Mouse (Mus musculus): Measurements from ENCODE around the gene Ube2e3. TPM values are rescaled to one million over a fixed set of nuclear protein-coding genes. Genes with fewer than 3 reads are reported as not detected.
A peak's percentile ranks its signal among the peaks of the same experiment; 100 is the strongest.

The Ube2e3 gene
- polyA plus RNA-seq, 1 experiment, result 12.7 TPM

DNA sequence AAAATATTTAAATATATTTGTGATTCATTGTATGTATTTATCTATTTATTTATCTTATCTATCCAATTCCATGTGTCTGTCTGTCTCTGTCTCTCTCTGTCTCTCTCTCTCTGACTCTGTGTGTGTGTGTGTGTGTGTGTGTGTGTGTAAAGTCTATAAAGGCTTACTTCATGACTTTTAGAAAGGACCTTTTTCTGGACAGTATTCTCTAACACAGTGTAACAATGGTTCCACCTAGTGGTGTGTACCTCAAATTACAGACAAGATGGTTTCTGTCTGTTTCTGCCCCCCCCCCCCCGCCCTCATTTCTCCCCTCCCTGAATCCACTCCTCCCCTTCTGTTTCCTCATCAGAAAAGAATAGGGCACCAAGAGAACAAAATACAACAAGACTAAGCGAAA, 46.9 kb downstream of the Ube2e3 start:
- Histone ChIP-seq H3K27me3 (ENCODE audit: control insufficient read depth, insufficient read depth, low read length) (no peaks in the 10 kb centered on the region), H3K4me1 (ENCODE audit: control insufficient read depth, insufficient read depth, insufficient read length) (no peaks in the 10 kb centered on the region), H3K27ac (ENCODE audit: insufficient read depth, low read length) (no peak overlapping the region), H3K36me3 (ENCODE audit: control insufficient read depth, insufficient read depth, low read length) (no peaks in the 10 kb centered on the region), H3K4me3 (ENCODE audit: extremely low read depth, insufficient read depth, insufficient read length) (no peak overlapping the region)
- no peak for DNase-seq (ENCODE audit: low read depth in 1 of 2, low spot score in 2 of 2)
- WGBS, result 75% methylated on average over 2 of the region's 2 CpGs
- no peak for TF ChIP-seq POLR2A (IDR thresholded peaks at IDR 0.05; ENCODE audit: low read depth, low read length)
- TF ChIP-seq CTCF (IDR thresholded peaks at IDR 0.05; ENCODE audit: extremely low read depth, insufficient read depth, insufficient read length, insufficient replicate concordance), result no peak

DNA sequence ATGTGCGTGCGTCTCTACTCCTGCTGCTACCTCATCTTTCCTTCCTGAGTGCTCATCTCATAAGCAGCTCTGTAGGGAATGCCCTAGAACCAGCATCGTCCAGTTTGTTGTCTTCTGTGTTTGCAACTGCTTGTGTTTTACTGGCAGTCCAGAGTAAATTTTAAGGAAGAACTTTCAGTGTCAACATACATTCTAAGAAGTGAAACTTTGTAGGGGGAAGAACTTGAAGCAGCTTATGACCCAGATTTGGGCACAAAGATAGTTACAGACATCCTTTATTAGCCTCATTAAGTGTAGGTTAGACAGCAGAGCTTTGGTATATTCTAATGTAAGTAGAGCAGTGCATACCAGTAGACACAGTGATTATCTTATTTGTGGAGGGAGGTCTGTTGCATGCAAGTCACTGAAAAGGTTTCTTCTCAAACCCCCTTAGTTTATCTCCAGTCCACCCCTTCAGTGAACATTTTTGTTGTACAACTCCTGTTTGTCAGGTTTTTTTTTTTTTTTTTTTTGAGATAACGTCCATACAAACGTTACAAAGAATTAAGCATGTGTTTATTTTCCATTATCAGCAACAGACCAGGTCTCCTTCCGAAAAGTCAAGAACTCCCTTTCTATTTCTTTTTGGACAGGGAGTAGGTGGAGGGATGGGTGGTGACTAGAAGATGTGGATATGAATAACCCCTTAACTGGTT, 55.2 kb downstream of the Ube2e3 start:
- DNase-seq (ENCODE audit: low read depth in 1 of 2, low spot score in 2 of 2), result no peak
- Histone ChIP-seq H3K27ac (ENCODE audit: insufficient read depth, low read length) (no peak overlapping the region), H3K4me1 (ENCODE audit: control insufficient read depth, insufficient read depth, insufficient read length) (peaks cover 6% of the 10 kb centered on the region), H3K27me3 (ENCODE audit: control insufficient read depth, insufficient read depth, low read length) (no peaks in the 10 kb centered on the region), H3K36me3 (ENCODE audit: control insufficient read depth, insufficient read depth, low read length) (no peaks in the 10 kb centered on the region), H3K4me3 (ENCODE audit: extremely low read depth, insufficient read depth, insufficient read length) (no peak overlapping the region)
- TF ChIP-seq CTCF (IDR thresholded peaks at IDR 0.05; ENCODE audit: extremely low read depth, insufficient read depth, insufficient read length, insufficient replicate concordance) (no peak), POLR2A (IDR thresholded peaks at IDR 0.05; ENCODE audit: low read depth, low read length) (no peak)
- 82% methylated on average over 6 of the region's 6 CpGs for WGBS

DNA sequence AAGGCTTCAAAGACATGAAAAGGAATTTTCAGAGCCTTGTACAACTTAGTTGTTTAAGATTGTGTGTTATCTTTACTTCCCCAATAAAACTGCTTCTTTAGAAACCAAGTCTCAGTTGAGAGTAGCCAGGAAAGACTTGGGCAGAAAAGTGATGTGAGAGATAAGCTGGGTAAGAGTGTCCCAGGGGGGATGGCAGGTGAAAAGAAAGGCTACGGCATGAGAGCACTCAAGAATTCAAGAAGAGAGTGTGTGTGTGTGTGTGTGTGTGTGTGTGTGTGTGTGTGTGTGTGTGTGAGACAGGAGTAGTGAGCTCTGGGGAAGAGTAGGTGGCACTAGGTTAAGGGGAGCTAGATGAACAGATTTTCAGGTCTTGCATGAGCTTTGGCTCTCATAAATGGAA, 57.9 kb downstream of the Ube2e3 start:
- Histone ChIP-seq H3K27ac (ENCODE audit: insufficient read depth, low read length) (no peak overlapping the region), H3K27me3 (ENCODE audit: control insufficient read depth, insufficient read depth, low read length) (no peaks in the 10 kb centered on the region), H3K4me3 (ENCODE audit: extremely low read depth, insufficient read depth, insufficient read length) (no peak overlapping the region), H3K4me1 (ENCODE audit: control insufficient read depth, insufficient read depth, insufficient read length) (peaks cover 6% of the 10 kb centered on the region), H3K36me3 (ENCODE audit: control insufficient read depth, insufficient read depth, low read length) (no peaks in the 10 kb centered on the region)
- 47% methylated on average over 1 of the region's 1 CpGs for WGBS
- no peak for TF ChIP-seq POLR2A (IDR thresholded peaks at IDR 0.05; ENCODE audit: low read depth, low read length)
- no peak for TF ChIP-seq CTCF (IDR thresholded peaks at IDR 0.05; ENCODE audit: extremely low read depth, insufficient read depth, insufficient read length, insufficient replicate concordance)
- no peak for DNase-seq (ENCODE audit: low read depth in 1 of 2, low spot score in 2 of 2)

DNA sequence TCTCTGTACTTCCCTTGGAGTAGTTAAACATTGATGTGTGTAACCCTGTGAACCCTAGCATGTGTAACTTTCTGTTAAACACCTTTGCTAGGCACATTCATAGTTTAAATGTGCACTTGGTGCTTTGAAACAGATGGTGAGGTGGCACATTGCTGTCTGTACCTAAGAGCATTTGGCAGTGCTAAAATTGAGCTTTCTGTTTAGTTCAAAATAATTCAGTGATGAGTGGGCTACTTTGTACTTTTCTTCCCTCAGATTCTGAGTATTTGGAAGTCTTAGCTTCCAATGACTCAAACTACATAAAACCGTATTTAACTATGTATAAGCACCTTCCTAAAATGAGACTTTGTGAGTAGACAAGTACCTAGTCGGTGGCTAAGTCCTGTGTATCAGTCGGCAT, 59.7 kb downstream of the Ube2e3 start:
- whole genome bisulfite sequencing, result 91% methylated on average over 3 of the region's 3 CpGs

DNA sequence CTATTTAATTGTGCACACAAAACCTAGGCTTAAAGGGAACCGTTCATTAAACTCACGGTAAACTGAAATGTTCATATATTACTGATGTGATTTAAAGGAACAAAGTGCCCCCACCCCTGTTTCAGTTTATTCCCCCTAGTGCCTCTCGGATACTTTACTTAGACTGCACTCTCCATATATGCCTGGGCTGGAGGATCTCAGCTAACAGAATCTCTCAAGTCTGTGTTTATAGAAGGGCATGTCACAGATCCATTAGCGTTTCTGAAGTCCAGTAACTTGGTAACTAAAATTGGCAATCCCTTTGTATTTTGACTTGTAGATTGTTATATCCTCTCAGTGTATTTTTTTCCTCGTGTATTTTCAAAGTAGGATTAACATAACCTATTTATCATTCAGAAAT, 60.2 kb downstream of the Ube2e3 start:
- peaks cover 4% of the 10 kb centered on the region; the same call in 1 of the 2 replicates for H3K4me1 ChIP-seq (ENCODE audit: control insufficient read depth, insufficient read depth, insufficient read length)
- no peak overlapping the region for H3K4me3 ChIP-seq (ENCODE audit: extremely low read depth, insufficient read depth, insufficient read length)
- no peaks in the 10 kb centered on the region for H3K36me3 ChIP-seq (ENCODE audit: control insufficient read depth, insufficient read depth, low read length)
- no peak for DNase-seq (ENCODE audit: low read depth in 1 of 2, low spot score in 2 of 2)
- H3K27me3 ChIP-seq (ENCODE audit: control insufficient read depth, insufficient read depth, low read length), result no peaks in the 10 kb centered on the region
- TF ChIP-seq POLR2A (IDR thresholded peaks at IDR 0.05; ENCODE audit: low read depth, low read length), result no peak
- no peak for TF ChIP-seq CTCF (IDR thresholded peaks at IDR 0.05; ENCODE audit: extremely low read depth, insufficient read depth, insufficient read length, insufficient replicate concordance)
- no peak overlapping the region for H3K27ac ChIP-seq (ENCODE audit: insufficient read depth, low read length)
- 86% methylated on average over 5 of the region's 5 CpGs for WGBS

More for the DNA sequence above, 59.7 kb downstream of the Ube2e3 start:
- no peak overlapping the region for H3K27ac ChIP-seq (ENCODE audit: insufficient read depth, low read length)
- H3K4me3 ChIP-seq (ENCODE audit: extremely low read depth, insufficient read depth, insufficient read length), result no peak overlapping the region
- peaks cover 6% of the 10 kb centered on the region for H3K4me1 ChIP-seq (ENCODE audit: control insufficient read depth, insufficient read depth, insufficient read length)
- H3K36me3 ChIP-seq (ENCODE audit: control insufficient read depth, insufficient read depth, low read length), result no peaks in the 10 kb centered on the region
- DNase-seq (ENCODE audit: low read depth in 1 of 2, low spot score in 2 of 2), result no peak
- no peak for TF ChIP-seq CTCF (IDR thresholded peaks at IDR 0.05; ENCODE audit: extremely low read depth, insufficient read depth, insufficient read length, insufficient replicate concordance)
- TF ChIP-seq POLR2A (IDR thresholded peaks at IDR 0.05; ENCODE audit: low read depth, low read length), result no peak
- H3K27me3 ChIP-seq (ENCODE audit: control insufficient read depth, insufficient read depth, low read length), result no peaks in the 10 kb centered on the region

DNA sequence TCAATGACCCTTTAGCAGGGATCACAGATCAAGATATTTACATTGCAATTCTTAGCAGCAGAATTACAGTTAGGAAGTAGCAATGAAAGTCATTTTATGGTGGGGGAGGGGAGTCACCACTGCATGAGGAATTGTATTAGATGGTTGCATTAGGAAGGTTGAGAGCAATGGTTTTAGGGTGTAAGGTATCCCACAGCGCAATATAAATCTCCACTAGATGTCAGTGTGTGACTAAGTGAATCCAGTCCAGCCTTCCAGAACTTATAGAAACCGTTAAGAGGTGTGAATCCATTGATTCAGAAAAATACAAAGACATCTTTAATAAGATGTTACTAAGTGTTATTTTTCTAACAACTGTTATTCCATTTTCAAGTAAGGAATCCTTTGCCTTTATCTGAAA, 63.4 kb downstream of the Ube2e3 start:
- Histone ChIP-seq H3K4me1 (ENCODE audit: control insufficient read depth, insufficient read depth, insufficient read length) (no peaks in the 10 kb centered on the region), H3K36me3 (ENCODE audit: control insufficient read depth, insufficient read depth, low read length) (no peaks in the 10 kb centered on the region), H3K4me3 (ENCODE audit: extremely low read depth, insufficient read depth, insufficient read length) (no peak overlapping the region), H3K27me3 (ENCODE audit: control insufficient read depth, insufficient read depth, low read length) (no peaks in the 10 kb centered on the region), H3K27ac (ENCODE audit: insufficient read depth, low read length) (no peak overlapping the region)
- TF ChIP-seq POLR2A (IDR thresholded peaks at IDR 0.05; ENCODE audit: low read depth, low read length) (no peak), CTCF (IDR thresholded peaks at IDR 0.05; ENCODE audit: extremely low read depth, insufficient read depth, insufficient read length, insufficient replicate concordance) (no peak)
- DNase-seq (ENCODE audit: low read depth in 1 of 2, low spot score in 2 of 2), result no peak
- WGBS, result 47% methylated on average over 2 of the region's 2 CpGs

DNA sequence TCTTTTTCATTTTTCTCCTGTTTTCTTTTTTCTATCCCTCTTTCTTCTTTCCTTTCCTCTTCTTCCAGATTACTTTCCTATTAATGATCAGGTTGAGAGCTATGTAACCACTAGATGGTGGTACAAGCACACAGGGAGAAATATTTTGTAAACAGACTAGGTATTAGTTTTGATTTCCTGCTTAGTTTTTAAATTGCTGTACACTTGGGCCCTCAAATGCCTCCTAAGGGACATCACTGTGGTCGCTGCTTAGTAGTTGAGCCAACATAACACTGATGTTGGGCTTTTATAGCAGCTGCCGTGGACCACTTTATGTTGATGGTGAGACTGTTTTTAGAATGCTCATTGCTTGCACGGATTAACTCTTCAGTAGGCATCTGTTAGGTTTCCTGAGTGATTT, 91.5 kb downstream of the Ube2e3 start:
- peak in 1 of 2 experiments; percentile 36 for DNase-seq (ENCODE audit: low read depth in 1 of 2, low spot score in 2 of 2)
- H3K36me3 ChIP-seq (ENCODE audit: control insufficient read depth, insufficient read depth, low read length), result no peaks in the 10 kb centered on the region
- peak overlapping the region; percentile 30; the same call in 1 of the 2 replicates for H3K4me3 ChIP-seq (ENCODE audit: extremely low read depth, insufficient read depth, insufficient read length)
- no peak overlapping the region for H3K27ac ChIP-seq (ENCODE audit: insufficient read depth, low read length)
- TF ChIP-seq POLR2A (IDR thresholded peaks at IDR 0.05; ENCODE audit: low read depth, low read length), result no peak
- no peak for TF ChIP-seq CTCF (IDR thresholded peaks at IDR 0.05; ENCODE audit: extremely low read depth, insufficient read depth, insufficient read length, insufficient replicate concordance)
- WGBS, result 11% methylated on average over 3 of the region's 3 CpGs
- H3K4me1 ChIP-seq (ENCODE audit: control insufficient read depth, insufficient read depth, insufficient read length), result peaks cover 10% of the 10 kb centered on the region; the same call in 1 of the 2 replicates
- H3K27me3 ChIP-seq (ENCODE audit: control insufficient read depth, insufficient read depth, low read length), result no peaks in the 10 kb centered on the region
